Mouse (Mus musculus): Measurements from ENCODE around the gene Ces1d.

GRCm38 (mm10) chr8:93246057-93246456 lies 48.4 kb upstream of the Ces1d start:
- TF ChIP-seq POLR2A (IDR thresholded peaks at IDR 0.05; ENCODE audit: insufficient read depth, low read depth, low read length) = no peak
- TF ChIP-seq CTCF (IDR thresholded peaks at IDR 0.05; ENCODE audit: insufficient read depth, low read depth, low read length) = no peak
